Mouse (Mus musculus) urinary bladder, postnatal 25 days (tissue): ENCODE measurements around the gene Rpl23a.
A peak's percentile ranks its signal among the peaks of the same experiment; 100 is the strongest.

Source experiments
- DNase-seq: peaks from one replicate; pipeline ENCODE4 v3.0.0; 2022; ENCODE audit warnings: low spot score

The Rpl23a gene

DNA sequence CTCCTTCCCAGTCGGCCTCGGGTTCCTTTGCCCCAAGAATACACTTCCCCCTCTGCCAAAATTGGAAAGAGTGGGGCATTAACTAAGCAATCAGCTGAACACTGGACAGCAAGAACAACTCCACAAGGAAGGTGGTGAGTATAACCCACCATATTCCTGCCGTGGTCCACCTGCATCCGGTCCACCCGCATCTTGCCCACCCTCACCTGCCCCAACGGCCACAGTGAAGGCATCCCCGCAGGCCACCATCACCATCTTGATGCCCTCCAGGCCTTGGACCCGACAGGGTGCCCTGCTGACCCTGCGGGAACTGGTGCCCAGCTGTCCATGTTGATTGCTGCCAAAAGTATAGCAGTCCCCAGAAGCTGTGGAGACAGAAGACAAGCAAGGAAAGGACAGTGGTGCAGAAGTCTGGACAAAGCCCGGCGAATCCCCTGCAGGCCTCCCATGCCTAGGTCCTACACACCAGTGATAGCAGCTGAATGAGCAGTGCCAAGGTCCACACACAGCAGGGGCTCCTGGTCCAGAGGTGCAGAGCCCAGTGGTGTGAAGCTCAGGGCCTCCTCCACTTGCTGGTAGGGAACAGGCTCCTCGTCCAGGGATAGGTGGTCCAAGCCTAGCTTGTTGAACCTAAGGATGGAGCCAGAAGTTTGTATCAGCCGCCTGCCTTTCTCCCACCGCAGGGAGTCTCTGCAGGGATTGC is 16.0 kb downstream of the Rpl23a start:
- DNase-seq, result no peak

DNA sequence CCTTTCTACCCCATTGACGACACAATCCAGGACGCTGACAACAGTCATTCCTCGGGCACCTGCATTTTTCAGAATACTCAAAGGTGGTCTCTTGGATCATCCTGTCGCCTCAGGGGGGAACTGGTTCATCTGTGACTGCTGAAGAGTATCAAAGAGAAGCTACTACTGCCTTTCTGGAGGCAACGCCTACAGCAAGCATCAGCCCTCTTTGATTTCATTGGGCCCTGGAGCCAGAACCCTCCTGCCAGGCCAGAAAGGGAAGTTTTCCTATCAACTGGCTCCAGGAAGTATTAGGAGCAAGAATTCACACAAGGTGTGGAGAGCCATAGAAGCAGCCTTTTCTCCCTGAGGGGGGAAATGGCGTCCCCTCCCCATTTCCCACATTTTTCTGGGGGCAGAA is 16.7 kb downstream of the Rpl23a start:
- no peak for DNase-seq

DNA sequence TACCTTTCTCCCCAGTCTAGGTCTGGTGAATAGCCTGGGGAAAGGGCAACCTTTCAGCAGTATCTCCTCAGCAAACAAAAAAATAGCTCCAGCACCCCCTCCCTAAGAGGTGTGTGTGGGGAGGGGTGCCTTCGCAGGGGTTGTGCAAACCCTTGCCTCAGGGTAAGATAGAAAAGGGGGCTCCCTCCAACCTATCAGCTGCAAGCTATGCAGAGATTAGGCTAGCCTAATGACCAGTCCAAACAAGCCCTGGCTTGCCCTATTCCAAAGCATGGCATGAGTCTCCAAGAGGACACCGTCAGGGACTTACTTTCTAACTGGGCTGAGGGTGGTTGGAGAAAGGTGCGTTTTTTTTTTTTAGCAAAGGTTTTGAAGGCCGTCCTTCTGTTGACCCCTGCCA is 17.2 kb downstream of the Rpl23a start:
- peak; percentile 48 for DNase-seq

DNA sequence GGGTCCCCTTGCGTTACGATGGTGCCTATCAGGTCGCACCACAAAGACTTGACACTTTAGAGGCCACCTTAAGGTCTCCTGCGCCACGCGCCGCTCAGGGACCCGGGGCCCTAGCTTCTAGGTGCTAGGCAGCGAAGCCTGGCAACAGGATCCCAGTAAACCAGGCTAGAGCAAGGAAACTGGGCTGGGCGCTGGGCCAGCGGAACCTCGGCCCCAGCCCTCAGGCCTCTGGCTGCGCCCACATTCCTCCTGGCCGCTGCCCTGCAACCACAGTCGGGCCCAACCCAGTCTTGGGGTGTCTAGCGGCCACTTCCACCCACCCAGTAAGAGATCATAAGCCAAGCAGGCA is 17.6 kb downstream of the Rpl23a start:
- DNase-seq, result peak; percentile 58

DNA sequence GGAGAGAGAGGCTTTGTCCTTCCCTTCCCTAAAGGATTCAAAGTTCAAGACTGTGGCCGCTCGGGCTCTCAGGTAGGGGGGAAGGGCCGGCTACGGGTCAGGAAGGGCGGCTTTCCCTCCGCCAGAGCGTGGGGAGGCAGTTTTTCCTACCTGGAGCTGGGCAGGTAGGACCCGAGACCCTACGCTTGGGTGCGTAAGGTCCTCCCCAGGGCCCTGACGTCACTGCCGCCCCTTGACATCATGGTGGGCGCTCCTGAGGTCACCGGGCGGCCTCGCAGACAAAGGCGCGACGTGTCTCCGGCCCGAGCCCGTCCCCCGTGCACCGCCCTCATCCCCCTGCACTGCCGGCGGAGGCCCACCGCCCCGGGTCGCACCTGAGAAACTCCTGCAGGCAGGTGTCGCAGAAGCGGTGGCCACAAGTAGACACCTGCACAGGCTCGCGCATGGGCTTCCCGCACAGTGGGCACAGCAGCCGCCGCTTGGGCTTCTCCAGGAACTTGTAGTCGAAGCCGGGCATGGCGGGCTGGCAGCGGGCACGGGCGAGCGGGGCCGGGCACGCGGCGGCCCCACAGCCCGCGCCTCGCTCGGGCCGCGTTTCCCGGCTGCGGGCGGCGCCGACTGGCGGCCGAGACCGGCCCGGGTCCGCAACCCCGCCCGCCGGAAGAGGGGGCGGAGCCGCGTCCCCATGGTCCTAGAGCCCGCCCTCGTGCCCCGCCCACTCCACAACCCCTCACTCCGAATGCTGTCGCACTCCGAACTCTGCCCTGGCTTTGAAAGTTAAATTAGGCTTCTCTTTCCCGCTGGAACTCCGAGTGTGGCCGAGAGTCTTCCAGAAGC is 18.2 kb downstream of the Rpl23a start, which contains the start of gene Traf4:
Gene Traf4, minus strand, starts transcription at position 666 of the 837 bp plus-strand sequence.
- peak; percentile 83 for DNase-seq

DNA sequence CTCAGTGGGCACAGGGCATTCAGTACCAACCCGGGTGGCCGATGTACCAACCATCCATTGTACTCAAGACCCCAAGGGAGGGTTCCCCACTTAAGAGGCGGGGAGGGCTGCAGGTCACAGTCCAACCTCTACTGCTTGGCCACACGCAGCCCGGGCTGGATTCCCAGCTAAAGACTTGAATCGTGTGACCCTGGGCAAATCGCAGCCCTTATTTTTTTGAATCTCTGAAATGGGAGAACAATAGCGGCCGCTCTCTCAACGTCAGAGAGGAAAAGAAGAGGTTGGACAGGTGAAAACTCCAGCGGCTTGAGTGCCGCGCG is 18.8 kb downstream of the Rpl23a start:
- peak; percentile 27 for DNase-seq

DNA sequence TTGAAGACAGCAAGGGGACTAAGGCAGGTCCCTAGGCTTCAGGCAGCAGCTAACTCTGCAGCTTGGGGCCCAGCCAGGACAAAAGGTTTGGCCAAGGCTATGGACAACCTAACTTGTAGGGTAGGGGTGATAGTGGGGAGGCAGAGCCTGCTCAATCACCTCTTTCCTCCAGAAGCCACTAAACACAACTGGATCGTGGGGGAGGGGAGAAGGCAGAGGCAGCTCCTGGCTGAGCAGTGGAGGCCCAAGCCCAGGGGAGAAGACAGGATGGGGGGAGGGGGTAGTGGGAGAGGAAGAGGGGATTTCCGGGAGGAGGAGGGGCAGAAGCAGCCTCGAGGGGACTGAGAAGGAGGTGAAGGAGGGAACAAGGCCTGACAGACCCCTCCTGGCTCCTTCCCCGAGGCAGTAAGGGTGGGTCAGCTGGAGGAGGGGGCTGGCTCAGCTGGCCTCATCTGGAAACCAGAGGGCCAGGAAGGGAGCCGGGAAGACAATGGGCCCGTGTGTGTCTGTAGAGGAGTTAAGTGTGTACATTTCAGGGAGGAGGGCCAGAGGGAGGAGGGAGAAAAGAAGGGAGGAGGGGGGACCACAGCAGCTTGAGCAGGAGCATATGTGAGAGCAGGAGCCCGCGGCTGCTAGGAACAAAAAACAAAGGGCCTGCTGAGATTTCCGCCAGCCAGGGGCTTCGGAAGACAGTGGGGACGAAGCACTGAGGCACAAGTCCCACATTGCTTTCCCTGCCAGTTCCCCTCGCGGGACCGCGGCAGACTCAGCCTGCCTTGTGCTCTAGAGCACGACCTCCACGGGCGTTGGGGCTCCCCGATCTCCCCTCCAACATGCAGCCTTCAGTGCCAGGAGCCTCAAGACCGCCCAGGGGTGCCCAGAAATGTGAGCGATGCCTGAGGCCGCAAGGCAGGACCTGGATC is 19.4 kb downstream of the Rpl23a start:
- no peak for DNase-seq

DNA sequence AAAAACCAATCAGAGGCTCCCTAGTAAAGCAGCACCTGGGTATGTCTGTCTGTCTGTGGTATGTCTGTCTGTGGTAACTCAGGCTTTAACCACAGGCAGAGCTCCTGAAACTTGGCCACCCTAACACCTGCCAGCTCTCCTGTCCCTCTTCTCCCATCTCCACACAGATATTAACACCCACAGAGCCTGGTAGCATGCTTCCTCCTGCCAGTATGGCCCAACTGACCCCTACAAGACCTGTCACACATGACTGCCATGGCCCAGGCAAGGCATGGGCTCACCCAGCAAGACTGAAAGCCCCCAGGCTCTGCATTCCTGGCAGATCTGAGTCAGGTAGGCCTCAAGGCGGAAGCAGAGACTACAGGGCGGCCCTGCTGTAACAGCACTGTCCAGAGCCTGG is 20.3 kb downstream of the Rpl23a start:
- DNase-seq, result no peak

DNA sequence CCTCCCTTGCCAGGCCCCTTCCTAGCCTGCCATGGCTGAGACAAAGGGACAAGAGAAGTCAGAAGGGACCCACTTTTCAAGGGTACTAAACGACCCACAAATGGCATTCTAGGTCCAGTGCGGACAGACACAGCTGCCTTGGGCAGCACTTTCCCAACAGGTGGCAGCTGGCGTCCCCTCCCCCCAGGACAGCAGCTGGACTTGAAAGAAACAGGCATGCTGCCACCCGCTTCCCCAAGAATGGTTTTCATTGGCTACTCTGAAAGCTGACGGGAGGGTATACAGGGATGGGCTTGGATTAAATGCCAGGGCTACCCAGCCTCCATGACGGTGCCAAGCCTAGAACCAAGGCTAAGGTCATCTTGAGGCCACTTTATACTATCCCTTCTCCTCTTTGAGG is 20.9 kb downstream of the Rpl23a start:
- no peak for DNase-seq

DNA sequence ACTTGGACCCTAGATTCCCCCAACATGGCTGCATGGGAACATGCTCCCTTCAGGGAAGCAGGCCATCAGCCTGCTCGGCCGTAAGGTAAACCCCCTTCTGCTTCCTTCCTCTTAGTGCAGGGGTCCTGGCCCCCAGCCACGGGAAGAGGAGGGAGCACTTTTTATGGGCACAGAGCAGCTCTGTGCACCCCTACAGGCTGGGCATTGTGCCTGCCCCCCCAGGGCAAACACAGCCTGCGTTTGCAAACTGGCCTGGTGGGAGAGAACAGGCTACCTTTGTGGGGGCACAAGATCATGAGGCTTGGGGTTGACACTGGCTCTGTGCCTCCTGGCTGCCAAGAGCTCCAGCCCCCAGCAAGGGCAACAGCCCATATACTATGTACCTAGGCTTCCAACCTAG is 21.4 kb downstream of the Rpl23a start:
- no peak for DNase-seq

DNA sequence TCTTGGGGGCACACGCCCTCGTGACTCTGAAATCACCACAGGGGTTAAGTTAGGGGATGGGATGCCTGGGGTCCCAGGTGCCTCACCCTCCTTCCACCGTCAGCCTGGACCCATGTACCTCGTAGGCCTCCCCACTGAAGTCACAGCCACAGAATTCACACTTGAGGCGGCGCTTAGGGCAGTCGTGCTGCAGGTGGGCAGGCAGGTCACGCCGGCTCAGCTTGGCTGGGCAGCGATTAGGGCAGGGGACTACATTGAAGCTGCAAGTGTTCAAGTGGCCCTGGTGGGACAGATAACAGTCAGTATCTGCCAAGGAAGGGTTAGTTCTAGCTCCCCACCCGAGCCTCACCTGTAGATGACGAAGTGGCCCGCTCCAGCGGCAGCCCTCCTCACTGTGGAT is 22.2 kb downstream of the Rpl23a start:
- DNase-seq, result no peak

DNA sequence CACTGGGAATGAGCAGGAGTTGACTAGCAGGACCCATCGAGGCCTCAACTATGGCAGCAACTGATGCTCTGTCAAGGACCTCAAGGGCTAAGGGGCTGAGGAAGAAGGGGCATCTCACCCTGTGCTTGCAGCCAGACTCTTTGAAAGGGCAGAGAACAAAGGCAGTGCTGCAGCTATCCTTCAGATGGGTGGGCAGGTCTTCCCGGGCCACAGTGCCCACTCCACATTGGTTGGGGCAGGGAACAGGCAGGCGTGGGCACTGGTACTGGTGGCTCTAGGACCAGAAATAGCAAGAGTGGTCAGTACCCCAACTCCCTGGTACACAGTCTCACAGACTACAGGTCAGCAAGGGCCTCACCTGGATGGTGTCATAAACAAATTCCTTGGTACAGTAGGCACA is 22.7 kb downstream of the Rpl23a start:
- no peak for DNase-seq

DNA sequence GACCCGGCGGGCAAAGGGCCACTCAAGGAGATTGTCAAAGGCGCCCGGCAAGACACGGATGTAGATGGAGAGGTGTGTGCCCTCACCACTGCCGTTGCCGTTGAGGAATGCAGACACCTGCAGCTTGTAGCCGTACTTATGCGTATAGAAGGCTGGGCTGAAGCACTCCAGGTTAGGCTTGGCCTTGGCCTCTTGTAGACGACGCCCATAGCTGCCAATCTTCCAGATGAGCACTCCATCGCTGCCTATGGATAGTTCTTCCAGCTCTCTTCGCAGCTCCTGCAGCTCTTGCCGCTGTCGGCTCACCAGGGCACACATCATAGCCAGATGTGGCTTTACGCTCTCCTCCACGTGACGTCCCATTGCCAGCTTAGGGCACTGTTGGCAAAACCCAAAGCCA is 23.2 kb downstream of the Rpl23a start:
- DNase-seq, result no peak

DNA sequence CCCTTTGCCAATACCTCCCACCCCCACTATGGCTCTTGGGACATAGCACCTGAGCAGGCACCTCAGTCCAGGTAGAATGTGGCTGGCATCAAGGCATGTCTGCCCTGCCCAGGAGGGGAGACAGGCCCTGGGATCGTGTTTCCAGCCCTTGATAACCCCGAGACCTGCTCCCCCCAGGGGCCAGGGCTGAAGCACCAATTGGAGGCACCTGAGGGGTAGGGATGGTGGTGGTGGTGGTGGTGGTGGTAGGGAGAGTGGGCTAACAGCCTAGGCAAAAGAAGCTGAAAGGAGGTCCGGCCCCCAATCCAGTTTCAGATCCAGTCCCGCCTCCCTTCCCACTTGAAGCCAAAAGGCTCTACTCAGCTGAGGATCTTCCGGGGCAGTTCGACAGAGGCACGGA is 23.8 kb downstream of the Rpl23a start:
- no peak for DNase-seq

DNA sequence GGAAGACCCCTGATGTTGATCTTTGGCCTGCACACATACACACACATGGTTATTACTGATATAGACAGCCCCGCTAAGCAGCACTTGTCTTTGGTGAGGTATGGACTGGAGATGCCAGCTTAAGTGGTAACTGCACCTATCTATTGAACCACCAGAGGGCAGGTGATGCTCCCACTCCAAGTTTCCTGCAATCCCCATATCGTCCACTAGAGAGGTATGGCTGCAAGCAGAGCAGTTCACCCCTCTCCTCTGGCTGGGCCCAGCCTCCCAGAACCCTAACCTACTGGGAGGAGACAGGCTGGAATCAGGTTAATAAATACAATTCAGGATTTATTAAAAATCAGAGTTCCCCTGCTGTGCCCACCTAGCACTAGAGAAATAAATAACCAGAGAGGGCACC is 24.3 kb downstream of the Rpl23a start:
- peak; percentile 63 for DNase-seq

DNA sequence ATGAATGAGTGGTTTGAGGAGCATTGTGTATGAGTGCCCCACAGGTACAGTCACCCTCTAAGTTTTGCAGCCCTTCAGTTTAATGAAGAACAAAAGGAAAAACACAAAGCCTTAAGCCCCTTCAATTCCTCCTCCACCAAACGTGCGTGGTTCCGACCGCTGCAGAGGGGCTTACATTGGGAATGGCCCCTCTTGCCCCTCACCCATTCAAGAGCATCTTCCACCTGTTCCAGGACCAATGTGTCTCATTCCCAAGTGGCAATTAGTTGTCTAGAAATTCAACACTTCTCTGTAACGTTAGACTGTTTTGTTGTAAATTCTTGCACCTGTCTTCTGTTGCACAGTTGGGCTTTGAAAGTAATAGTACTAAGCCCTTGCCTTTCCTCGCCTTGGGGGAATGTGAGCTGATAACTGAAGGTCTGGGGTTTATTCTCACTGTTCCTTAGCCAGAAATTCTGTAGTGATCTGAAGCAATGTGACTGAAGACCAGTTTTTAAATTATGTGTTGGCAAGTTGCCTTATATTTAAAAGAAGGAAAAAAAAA is 27.2 kb downstream of the Rpl23a start:
- no peak for DNase-seq

DNA sequence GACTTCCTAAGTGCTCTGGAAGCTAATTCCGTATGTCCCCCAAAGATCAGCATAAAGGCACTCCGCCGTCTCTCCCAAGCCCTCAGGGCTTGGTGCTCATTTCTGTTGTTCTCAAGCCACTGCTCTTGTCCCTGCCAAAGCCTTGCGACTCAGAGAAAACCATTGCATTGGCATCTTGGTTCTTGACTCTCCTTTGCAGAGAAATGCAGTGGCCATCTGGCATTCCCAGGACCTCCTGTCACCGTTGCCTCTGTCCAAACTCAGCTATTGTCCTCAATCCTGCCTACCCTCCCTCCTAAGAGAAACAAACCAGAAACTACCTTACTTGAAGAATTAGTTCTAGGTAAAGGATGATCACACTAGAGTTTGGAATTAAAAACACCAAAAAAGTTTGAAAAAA is 27.7 kb downstream of the Rpl23a start:
- no peak for DNase-seq

DNA sequence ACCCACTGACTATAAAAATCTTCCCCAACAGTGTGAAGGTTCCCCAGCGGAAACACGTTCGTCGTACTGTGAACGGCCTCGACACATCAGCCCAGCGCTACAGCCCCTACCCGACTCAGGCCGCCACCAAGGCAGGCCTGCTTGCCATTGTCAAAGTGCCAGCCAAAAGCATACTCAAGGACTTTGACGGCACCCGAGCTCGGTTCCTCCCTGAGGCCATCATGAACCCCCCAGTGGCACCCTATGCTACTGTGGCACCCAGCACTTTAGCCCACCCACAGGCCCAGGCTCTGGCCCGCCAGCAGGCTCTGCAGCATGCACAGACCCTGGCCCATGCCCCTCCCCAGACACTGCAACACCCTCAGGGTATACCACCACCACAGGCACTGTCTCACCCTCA is 29.6 kb downstream of the Rpl23a start:
- DNase-seq, result no peak

DNA sequence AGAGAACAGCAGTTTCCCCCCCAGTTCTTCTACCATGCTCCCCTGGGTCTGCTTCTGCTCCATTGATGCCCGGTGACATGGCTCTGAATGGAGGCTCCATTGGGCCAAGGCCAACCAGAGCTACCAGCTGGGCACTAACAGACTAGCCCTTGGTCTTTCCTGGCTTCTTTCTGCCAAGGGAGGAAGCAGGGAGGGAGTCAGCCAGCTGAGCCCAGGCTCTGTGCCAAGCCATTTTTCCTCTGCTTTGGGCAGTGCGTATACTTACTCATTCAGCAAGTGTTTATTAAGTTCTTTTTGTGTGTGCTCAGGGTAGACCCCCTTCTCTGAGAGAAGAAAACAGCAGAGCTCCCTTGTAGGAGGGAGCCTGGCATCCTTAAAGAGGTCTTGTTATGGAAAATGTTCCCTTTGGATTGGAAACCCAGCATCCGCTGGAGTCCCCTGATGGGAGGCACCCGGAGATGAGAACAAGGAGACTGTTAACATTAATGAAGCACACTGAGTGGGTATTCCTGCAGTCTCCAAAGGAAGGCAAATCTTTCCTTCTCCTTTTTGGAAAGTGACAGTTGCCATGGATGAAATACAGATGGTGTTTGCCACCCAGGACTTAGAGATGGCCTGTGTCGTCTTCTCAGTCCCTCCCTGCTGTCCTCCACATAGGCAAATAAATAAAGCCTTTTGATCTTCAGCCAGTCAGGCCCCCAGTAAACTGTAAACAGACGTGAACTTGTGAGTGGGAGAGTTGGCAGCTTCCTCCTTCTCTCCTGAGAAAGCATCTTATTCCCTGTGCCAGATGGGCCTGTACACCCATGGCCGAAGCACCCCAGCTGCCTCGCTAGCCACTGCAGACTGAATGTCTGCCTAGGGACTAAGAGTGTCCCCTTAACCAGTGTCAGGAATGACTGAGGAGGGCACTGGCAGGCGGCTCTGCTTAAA is 30.8 kb downstream of the Rpl23a start:
- DNase-seq, result no peak

DNA sequence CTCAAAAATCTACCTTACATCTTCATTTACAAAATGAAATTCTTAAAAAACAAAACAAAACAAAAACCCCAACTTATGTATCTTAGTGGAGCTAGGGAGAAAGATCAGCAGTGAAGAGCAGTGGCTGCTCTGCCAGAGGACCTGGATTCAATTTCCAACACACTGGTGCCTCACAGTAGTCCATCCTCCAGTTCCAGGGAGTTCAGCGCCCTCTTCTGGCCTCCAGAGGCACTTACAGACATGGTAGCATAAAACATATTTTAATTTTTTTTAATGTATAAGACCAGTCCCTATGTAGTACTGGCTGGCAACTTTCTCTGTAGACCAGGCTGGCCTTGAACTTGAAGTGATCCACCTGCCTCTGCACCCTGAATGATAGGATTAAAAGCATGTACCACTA is 32.2 kb downstream of the Rpl23a start:
- no peak for DNase-seq
